In genomic region chr5:24908820-24909716, GRCm38 (mm10) we compare ENCODE assay signal across 8 mouse cellular contexts.
DNase-seq lines count a peak whose midpoint lies in the region; ATAC-seq and TF ChIP-seq lines count a peak whose summit lies in the region.

No protein-coding gene starts in this region.

- H3K4me1 ChIP-seq in ES-Bruce4 (ENCODE audit: control insufficient read depth, insufficient read depth, low read length) = no peaks in the 10 kb centered on the region
- H3K4me1 ChIP-seq in kidney, embryonic 15.5 days = peaks cover 18% of the 10 kb centered on the region

- peak; percentile 52 for TF ChIP-seq CTCF in ES-Bruce4 (IDR thresholded peaks at IDR 0.05; ENCODE audit: low read depth, low read length)

- H3K36me3 ChIP-seq in ES-Bruce4 (ENCODE audit: control insufficient read depth, insufficient read depth, low read length, poor library complexity, severe bottlenecking) = no peaks in the 10 kb centered on the region
- no peaks in the 10 kb centered on the region for H3K36me3 ChIP-seq in kidney, embryonic 15.5 days

- H3K4me2 ChIP-seq in kidney, embryonic 15.5 days = peak overlapping the region; percentile 77

- H3K4me3 ChIP-seq in ES-Bruce4 (ENCODE audit: low read depth, low read length) = peak overlapping the region; percentile 70
- H3K4me3 ChIP-seq in kidney, embryonic 15.5 days (replicated peaks) = peak overlapping the region; percentile 87

- H3K9me3 ChIP-seq in ES-Bruce4 (replicated peaks; ENCODE audit: control insufficient read depth, insufficient read depth, low read length, poor library complexity, severe bottlenecking) = no peaks in the 10 kb centered on the region
- no peaks in the 10 kb centered on the region for H3K9me3 ChIP-seq in kidney, embryonic 15.5 days (replicated peaks)

- H3K27me3 ChIP-seq in ES-Bruce4 (ENCODE audit: control insufficient read depth, insufficient read depth, low read length, poor library complexity, severe bottlenecking) = no peaks in the 10 kb centered on the region
- H3K27me3 ChIP-seq in kidney, embryonic 15.5 days = no peaks in the 10 kb centered on the region

- H3K9ac ChIP-seq in ES-Bruce4 (ENCODE audit: low read depth, poor library complexity, severe bottlenecking) = peak overlapping the region; percentile 85
- H3K9ac ChIP-seq in kidney, embryonic 15.5 days = peak overlapping the region; percentile 91

- no peak for TF ChIP-seq POLR2A in ES-Bruce4 (IDR thresholded peaks at IDR 0.05; ENCODE audit: insufficient read depth, low read length)

- WGBS in kidney, embryonic 15.5 days = 14% methylated on average over 14 of the region's 19 CpGs

- peak overlapping the region; percentile 40 for H3K27ac ChIP-seq in ES-Bruce4 (ENCODE audit: insufficient read depth, low read length)
- peak overlapping the region; percentile 96 for H3K27ac ChIP-seq in kidney, embryonic 15.5 days

- no peak for TF ChIP-seq EP300 in ES-Bruce4 (IDR thresholded peaks at IDR 0.05; ENCODE audit: insufficient read depth, low read depth, low read length)

- intact Hi-C loops in gastrocnemius, postnatal 36 days (cut with DNase I) = loop anchor here (1.0 to 10.0 kb wide), 2 partner anchors 51 to 234 kb away; no protein-coding TSS in a partner anchor

- DNase-seq in 3134 (ENCODE audit: extremely low read depth, insufficient read length, low spot score) = peak; percentile 49
- DNase-seq in cerebellum, postnatal 14 days = peak; percentile 78 to 85
- DNase-seq in gastrocnemius, postnatal 36 days = peak; percentile 69 to 71
- peak; percentile 40 to 58 for DNase-seq in lung, postnatal 4 days
- peak; percentile 88 for DNase-seq in skeletal muscle tissue, adult 2 months (ENCODE audit: low read depth, low spot score)

- no peak; the same call in 1 of the 2 replicates for ATAC-seq in kidney, embryonic 15.5 days (replicated peaks; ENCODE audit: low FRiP score)
- ATAC-seq in erythroid progenitor cell, adult 5-6 weeks (replicated peaks; ENCODE audit: low FRiP score, poor library complexity, severe bottlenecking) = no peak
